Mouse (Mus musculus) c-Kit-positive CD71-negative TER-119-negative erythroid progenitor cells, embryonic 14.5 days (primary cell): ENCODE results near the gene Trex1.

Experiments
- DNase-seq: peaks from one replicate; pipeline ENCODE4 v3.0.0-alpha.2; 2013; ENCODE audit warnings: low read depth

The Trex1 gene

GRCm38 (mm10) chr9:109016973-109017604 lies 42.4 kb downstream of the Trex1 start:
- DNase-seq = no peak

- DNase-seq = no peak
Measured at GRCm38 (mm10) chr9:109015397-109015796, 44.1 kb downstream of the Trex1 start.

GRCm38 (mm10) chr9:109010316-109010690 lies 49.2 kb downstream of the Trex1 start:
- DNase-seq = no peak

GRCm38 (mm10) chr9:109009636-109010315 lies 49.8 kb downstream of the Trex1 start:
- no peak for DNase-seq

GRCm38 (mm10) chr9:109008994-109009635 lies 50.4 kb downstream of the Trex1 start:
- no peak for DNase-seq

GRCm38 (mm10) chr9:109008081-109008480 lies 51.5 kb downstream of the Trex1 start:
- DNase-seq = no peak
